Mouse (Mus musculus) retina, postnatal 1 day (tissue): ENCODE results near the gene Sox9.

ENCODE experiments used
- DNase-seq: peaks from one replicate; pipeline ENCODE4 v3.0.0-alpha.2; 2012

The Sox9 gene

GRCm38 (mm10) chr11:112781994-112782356, at the start of gene Sox9:
Sox9 (plus strand) TSS chr11:112782224.
- DNase-seq, result peak; percentile 99

GRCm38 (mm10) chr11:112732401-112732800, 49.6 kb upstream of the Sox9 start:
- DNase-seq, result no peak

- no peak for DNase-seq
Observed at GRCm38 (mm10) chr11:112737071-112737470, 45.0 kb upstream of the Sox9 start.

DNA sequence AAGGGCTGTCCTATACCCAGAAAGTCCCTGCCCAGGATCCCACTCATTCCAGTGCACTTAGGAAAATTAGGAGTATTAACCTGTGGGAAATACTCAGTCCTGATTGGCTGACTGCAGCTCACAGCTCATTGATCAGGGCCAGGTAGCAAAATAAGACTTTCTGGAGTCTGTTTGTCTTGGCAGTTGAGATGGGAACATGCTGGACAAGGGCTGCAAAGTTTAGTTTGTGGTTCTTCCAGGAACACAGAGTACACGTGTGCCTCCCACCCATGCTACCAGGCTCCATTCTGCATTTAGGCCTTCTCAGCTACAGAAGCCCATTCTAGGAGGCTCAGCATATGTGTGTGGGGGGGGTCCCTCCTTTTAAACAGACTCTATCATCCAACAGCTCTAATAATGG, 42.3 kb upstream of the Sox9 start:
- DNase-seq, result no peak

DNA sequence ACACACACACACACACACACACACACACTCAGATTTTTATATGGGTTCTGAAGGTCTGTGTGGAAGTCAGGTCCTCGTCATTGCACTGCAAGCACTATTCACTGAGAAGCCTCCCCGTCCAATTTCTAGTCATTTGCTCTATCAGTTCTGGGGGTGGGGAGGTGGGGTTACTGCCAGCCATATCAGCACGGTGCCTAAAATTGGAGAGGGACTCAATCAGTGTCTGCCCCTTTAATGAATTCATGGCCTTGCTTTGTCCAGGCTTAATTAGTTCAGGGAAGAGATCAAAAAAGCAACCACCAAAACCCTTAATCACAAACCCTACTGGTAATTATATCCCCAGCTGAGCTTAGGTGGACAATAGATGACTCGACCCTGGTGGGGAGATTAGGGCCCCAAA, 25.5 kb upstream of the Sox9 start:
- peak; percentile 48 for DNase-seq

GRCm38 (mm10) chr11:112758056-112758455, 24.0 kb upstream of the Sox9 start:
- peak; percentile 41 for DNase-seq

- no peak for DNase-seq
Observed at GRCm38 (mm10) chr11:112766956-112767355, 15.1 kb upstream of the Sox9 start.

DNA sequence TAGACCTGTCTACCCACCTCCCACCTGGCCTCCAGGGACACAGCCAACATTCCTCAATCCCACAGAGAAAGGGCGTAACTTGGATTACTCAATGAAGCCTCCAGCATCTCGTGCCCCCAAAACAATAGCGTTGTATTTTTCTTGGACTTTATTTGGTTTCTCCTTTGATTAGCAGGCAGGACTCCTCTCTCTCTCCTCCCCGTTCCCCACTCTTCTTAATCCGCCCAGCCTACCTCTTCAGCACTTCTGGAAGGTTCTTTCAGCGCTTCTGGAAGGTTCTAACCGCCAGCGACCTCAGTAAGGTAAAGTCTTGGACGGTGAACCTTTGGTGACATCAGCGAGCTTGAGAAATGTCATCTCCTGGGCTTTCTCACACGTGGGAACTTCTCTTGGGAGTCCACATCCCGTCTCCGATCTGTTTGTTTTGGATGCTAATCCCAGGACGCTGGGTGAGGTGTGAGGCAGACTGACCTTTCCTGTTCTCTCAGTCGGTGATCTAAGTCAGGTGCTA, 14.4 kb upstream of the Sox9 start:
- DNase-seq, result no peak

- DNase-seq, result peak; percentile 42
Observed at GRCm38 (mm10) chr11:112772791-112773355, 9.2 kb upstream of the Sox9 start.

DNA sequence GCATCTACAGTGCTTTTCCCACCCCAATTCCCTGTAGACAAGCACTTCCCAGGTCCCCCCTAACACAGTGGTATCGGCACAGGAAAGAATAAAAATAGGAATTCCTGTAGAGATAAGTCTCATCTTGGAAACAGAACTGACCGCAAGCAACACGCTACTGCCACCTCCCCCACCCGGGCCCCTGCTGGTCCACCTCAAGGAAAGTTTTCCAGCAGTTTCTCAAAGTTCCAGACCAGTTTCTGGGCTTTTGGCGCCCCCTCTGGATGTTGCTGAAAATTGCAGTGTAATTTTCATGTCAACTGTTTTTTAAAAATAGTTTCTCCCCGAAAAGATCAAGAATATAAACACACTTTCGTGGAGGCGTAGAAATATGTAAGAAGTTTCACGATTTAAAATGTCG, 2.3 kb upstream of the Sox9 start:
- DNase-seq, result peak; percentile 73

GRCm38 (mm10) chr11:112780394-112780920, 1.6 kb upstream of the Sox9 start:
- no peak for DNase-seq

DNA sequence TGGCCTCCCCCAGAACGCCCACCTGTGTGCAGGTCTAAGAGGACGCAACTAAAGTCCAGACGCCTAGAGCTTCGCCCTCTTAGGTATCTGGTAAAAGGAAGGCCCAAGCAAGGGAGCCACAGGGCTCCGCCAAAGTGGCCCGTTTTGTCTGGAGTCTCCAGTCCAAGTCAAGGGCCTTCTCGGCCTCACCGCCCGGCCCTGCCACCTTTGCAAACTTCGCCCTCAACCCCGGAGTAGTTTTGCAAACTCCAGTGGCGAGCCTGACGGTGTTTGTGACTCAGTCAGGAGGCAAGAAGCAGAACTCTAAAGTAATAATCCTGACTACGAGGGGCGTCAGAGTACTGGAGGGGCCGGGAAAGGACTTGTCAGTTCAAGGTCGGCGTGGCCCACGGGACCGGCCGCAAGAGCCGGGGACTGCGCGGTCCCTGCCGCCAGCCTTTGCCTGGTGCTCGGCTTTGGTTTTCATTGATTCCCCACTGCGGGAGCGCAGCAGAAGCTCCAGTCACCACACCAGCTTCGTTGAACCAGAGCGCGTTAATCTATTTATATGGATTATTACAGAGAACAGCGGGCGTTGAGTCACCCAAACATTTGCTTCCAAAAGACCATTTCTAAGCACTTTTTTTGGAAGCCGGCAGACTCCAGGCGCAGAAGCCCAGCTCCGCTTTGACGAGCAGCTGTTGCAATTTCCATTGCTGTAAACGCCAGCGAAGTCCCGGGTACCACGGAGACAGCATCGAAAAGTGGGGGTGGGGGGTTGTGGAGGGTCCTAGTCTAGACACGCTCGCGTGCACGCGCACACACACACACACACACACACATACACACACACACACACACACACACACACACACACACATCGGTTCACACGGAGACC, 751 bp upstream of the Sox9 start:
- DNase-seq, result no peak

DNA sequence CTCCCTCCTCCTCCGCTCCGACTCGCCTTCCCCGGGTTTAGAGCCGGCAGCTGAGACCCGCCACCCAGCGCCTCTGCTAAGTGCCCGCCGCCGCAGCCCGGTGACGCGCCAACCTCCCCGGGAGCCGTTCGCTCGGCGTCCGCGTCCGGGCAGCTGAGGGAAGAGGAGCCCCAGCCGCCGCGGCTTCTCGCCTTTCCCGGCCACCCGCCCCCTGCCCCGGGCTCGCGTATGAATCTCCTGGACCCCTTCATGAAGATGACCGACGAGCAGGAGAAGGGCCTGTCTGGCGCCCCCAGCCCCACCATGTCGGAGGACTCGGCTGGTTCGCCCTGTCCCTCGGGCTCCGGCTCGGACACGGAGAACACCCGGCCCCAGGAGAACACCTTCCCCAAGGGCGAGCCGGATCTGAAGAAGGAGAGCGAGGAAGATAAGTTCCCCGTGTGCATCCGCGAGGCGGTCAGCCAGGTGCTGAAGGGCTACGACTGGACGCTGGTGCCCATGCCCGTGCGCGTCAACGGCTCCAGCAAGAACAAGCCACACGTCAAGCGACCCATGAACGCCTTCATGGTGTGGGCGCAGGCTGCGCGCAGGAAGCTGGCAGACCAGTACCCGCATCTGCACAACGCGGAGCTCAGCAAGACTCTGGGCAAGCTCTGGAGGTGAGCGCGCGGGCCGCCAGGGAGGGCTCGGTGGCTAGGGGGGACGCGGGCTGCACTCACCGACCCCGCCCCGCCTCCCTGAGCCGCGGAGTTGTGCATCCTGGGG, 515 bp downstream of the Sox9 start:
- DNase-seq, result peak; percentile 79

GRCm38 (mm10) chr11:112783401-112784346, 1.6 kb downstream of the Sox9 start:
- peak; percentile 58 for DNase-seq

DNA sequence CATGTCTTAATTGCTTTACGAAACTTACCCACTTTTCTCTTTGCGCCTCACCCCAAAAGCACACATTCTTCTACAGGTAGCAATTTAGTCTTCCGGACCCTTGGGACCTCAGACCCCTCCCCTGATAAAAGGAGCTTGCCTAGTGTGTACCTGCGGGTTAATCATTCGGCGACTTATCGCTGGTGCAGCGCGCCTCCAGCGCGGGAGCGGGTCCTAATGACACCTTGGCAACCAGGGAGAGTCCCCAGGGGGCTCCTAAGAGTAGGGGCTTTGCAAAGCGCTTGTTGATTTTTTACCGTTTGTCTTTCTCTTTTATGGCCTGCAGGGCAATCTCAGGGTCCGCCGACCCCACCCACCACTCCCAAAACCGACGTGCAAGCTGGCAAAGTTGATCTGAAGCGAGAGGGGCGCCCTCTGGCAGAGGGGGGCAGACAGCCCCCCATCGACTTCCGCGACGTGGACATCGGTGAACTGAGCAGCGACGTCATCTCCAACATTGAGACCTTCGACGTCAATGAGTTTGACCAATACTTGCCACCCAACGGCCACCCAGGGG, 2.4 kb downstream of the Sox9 start:
- DNase-seq, result peak; percentile 47

GRCm38 (mm10) chr11:112784903-112785381, 2.9 kb downstream of the Sox9 start:
- peak; percentile 66 for DNase-seq

GRCm38 (mm10) chr11:112785581-112785980, 3.6 kb downstream of the Sox9 start:
- peak; percentile 64 for DNase-seq

DNA sequence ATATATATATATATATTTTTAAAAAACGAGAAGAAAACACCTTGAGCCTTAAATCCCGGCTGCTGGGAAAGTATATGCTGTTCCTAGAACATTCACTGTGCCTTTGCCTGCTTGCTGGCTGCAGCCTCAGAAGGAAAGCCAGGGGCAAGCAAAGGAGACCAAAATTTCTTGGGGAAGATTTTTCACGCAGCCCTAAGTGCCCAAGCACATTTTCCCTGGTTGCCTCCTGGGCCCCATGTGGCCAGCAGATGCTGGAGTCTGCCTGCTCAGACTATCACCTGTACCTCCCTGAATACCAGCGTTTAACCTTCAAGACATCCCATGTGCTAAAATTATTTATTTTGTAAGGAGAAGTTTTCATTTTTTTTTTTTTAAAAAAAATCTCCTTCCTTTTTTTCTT, 4.4 kb downstream of the Sox9 start:
- DNase-seq, result no peak

- no peak for DNase-seq
Observed at GRCm38 (mm10) chr11:112788296-112788695, 6.3 kb downstream of the Sox9 start.

- DNase-seq, result no peak
Observed at GRCm38 (mm10) chr11:112796379-112796778, 14.4 kb downstream of the Sox9 start.

DNA sequence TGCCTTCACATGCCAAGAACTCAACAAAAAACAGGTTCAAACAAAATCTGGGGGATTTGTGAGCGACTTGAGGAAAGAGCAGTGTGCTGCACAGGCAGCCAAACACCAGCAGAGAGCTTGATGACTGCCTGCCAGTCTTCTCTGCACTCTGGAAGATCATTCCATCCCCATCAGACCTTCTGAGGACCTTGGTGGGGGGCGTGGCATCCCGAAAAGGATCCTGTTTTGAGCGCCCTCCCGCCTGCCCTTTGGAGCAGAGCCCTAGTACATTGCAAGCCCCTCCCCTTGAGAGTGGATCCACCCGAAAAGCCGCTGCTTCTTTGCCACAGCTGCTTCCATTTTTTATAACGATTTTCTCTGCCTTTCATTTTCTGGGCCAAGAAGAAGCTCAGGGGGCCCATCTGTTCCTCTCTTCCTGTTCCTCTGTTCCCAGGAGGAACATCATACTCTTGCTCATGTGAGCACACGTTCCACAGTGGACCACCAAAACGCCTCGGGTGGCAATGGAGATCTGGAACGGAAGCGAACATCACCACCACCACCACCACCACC, 16.9 kb downstream of the Sox9 start:
- no peak for DNase-seq
